Mouse (Mus musculus): ENCODE measurements around the gene Syt8.

Syt8 gene

GRCm38 (mm10) chr7:142442908-142443420 is 8.3 kb downstream of the Syt8 start:
- in situ Hi-C loops (cut with MboI; ENCODE audit: low sequenced_read_pairs): no loop called here

GRCm38 (mm10) chr7:142443474-142443873 is 8.8 kb downstream of the Syt8 start:
- in situ Hi-C loops (cut with MboI; ENCODE audit: low sequenced_read_pairs): no loop called here

GRCm38 (mm10) chr7:142444171-142444570 is 9.5 kb downstream of the Syt8 start:
- in situ Hi-C loops (cut with MboI; ENCODE audit: low sequenced_read_pairs): no loop called here

- in situ Hi-C loops (cut with MboI; ENCODE audit: low sequenced_read_pairs): no loop called here
Observed at GRCm38 (mm10) chr7:142445324-142445723, 10.7 kb downstream of the Syt8 start.

GRCm38 (mm10) chr7:142446264-142446663 is 11.6 kb downstream of the Syt8 start:
- in situ Hi-C loops (cut with MboI; ENCODE audit: low sequenced_read_pairs): no loop called here

- in situ Hi-C loops (cut with MboI; ENCODE audit: low sequenced_read_pairs): no loop called here
Observed at GRCm38 (mm10) chr7:142449038-142449617, 14.5 kb downstream of the Syt8 start.

- in situ Hi-C loops (cut with MboI; ENCODE audit: low sequenced_read_pairs): no loop called here
Observed at GRCm38 (mm10) chr7:142454706-142455105, 20.1 kb downstream of the Syt8 start.

- in situ Hi-C loops (cut with MboI; ENCODE audit: low sequenced_read_pairs): no loop called here
Observed at GRCm38 (mm10) chr7:142455251-142455650, 20.6 kb downstream of the Syt8 start.

- in situ Hi-C loops (cut with MboI; ENCODE audit: low sequenced_read_pairs): no loop called here
Observed at GRCm38 (mm10) chr7:142456806-142457205, 22.2 kb downstream of the Syt8 start.

GRCm38 (mm10) chr7:142457227-142457811 is 22.7 kb downstream of the Syt8 start:
- in situ Hi-C loops (cut with MboI; ENCODE audit: low sequenced_read_pairs): no loop called here

GRCm38 (mm10) chr7:142458026-142458425 is 23.4 kb downstream of the Syt8 start:
- in situ Hi-C loops (cut with MboI; ENCODE audit: low sequenced_read_pairs): no loop called here

GRCm38 (mm10) chr7:142458676-142459298 is 24.1 kb downstream of the Syt8 start:
- in situ Hi-C loops (cut with MboI; ENCODE audit: low sequenced_read_pairs): no loop called here

GRCm38 (mm10) chr7:142459299-142459691 is 24.6 kb downstream of the Syt8 start:
- in situ Hi-C loops (cut with MboI; ENCODE audit: low sequenced_read_pairs): no loop called here

GRCm38 (mm10) chr7:142460636-142461077 is 26.0 kb downstream of the Syt8 start, which contains the start of gene Lsp1:
TSS of gene Lsp1 (plus strand) at chr7:142460809.
- in situ Hi-C loops (cut with MboI; ENCODE audit: low sequenced_read_pairs): no loop called here

- in situ Hi-C loops (cut with MboI; ENCODE audit: low sequenced_read_pairs): no loop called here
Observed at GRCm38 (mm10) chr7:142461446-142461845, 26.8 kb downstream of the Syt8 start.

- in situ Hi-C loops (cut with MboI; ENCODE audit: low sequenced_read_pairs): no loop called here
Observed at GRCm38 (mm10) chr7:142462190-142462589, 27.5 kb downstream of the Syt8 start.

- in situ Hi-C loops (cut with MboI; ENCODE audit: low sequenced_read_pairs): no loop called here
Observed at GRCm38 (mm10) chr7:142462594-142463078, 28.0 kb downstream of the Syt8 start.

GRCm38 (mm10) chr7:142470171-142470691 is 35.6 kb downstream of the Syt8 start:
- in situ Hi-C loops (cut with MboI; ENCODE audit: low sequenced_read_pairs): no loop called here

- in situ Hi-C loops (cut with MboI; ENCODE audit: low sequenced_read_pairs): no loop called here
Observed at GRCm38 (mm10) chr7:142470808-142471413, 36.3 kb downstream of the Syt8 start.

GRCm38 (mm10) chr7:142471414-142471861 is 36.8 kb downstream of the Syt8 start:
- in situ Hi-C loops (cut with MboI; ENCODE audit: low sequenced_read_pairs): no loop called here
